Mouse (Mus musculus) naive thymus-derived CD4-positive, alpha-beta T cell, adult 2 months (primary cell): ENCODE data around the gene Rai14.

ENCODE experiments used
- DNase-seq: peaks from one replicate; pipeline ENCODE4 v3.0.0-alpha.2; 2011; ENCODE audit warnings: low read depth

Rai14 gene

DNA sequence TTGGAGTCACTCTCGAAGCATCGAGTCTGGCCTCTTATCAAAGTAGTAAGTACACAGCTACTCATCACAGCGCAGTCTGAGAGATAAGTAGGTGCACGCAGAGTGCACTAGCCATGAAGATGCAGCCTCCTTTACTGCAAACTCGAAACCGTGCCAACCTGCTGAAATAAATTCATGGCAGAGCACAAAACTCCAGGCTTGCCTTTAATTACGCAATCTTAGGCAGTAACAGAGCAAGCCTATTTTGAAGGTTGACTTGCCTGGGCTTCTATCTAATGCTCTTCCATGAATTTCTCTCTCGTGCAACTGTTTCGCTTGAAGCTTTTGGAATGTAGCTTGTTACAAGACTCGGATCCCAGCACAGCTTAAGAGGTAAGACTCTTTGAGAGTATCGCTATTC is 25.1 kb downstream of the Rai14 start:
- no peak for DNase-seq

DNA sequence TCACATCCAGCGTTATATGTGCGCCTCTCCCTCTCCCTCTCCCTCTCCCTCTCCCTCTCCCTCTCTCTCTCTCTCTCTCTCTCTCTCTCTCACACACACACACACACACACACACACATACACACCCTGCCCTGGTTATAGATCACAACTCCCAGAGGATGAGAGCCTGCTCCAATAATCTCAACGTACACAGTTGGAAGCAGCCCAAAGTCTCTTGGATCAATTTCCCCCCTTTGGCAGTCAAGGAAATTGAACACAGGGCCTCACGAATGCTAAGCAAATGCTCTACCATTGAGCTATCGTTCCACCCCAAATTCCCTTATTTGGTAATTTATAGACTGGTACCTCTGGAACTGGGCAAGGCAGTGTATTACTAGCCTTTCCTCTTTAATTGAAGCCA is 25.7 kb downstream of the Rai14 start:
- DNase-seq: no peak

DNA sequence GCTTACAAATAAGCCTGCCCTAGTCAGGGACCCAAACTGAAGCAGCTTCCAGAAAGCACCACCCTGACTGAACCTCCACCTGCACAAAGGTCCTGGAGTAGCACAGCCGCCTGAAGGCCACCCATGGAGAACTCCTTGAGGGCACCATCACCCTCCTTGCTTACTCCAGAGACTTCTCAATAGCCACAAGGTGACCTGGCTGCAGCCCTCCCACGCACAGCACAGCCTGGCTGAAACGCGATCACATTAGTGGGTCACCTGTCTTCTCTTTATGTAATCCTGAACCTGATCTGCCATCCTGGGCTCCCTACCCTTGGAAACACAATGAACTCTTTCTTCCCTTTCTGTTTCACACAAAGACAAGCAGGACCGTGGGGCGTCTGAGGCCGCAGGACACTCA is 27.1 kb downstream of the Rai14 start:
- no peak for DNase-seq

DNA sequence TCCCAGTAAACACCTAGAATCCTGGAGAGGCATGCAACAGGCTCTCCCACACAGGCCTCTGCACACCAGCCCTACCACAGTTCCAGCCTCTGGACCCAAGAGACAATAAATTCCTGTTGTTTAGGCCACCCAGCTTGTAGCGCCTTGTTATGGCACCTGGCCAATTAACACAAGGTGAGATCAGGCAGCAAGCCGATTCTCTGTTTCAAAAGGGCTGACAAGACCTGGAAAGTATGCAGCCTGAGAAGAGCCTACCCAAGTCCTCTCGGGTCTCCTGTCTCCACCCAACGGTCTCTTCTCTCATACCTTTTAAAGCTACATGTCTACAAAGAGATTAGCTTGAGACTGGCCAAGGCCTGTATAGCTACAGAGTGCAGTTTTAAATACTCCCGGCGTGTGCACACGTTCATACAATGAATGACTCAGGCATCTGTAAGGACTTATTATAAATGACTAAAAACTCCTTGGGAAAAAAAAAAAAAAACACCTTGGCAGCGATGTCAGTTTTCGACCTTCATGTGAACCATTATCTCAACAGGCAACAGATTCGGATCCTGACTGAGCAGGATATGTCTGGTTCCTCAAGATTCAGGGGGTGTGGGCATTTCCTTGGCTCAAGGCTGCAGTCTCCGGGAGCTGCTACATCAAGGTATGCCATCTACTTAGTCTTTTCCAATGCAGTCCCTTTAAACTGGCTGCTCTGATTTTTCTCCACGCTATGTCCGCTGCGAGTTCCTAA is 28.6 kb downstream of the Rai14 start:
- no peak for DNase-seq

DNA sequence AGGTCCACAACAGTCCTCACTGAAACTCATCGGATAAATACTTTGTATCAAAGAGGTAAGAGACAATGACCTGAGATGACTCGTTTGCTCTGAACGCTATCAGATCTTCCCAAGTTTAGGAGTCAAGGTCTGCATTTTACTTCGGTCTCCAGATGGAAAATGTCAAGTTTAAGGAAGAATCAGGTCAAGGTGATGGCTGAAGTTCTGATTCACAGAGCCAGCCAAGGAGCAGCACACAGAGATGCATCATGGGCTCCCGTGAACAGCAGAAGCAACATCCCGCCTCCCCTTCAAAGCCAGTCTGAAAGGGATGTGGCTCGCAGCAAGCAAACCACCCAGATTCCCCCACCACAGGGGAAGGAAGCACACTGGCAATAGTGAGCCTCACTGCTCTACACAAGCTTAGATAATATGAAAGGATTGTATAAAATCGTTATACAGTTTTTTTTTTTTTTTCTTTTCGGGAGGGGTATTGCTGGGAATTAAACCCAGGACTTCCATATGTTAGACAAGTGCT is 30.7 kb downstream of the Rai14 start:
- DNase-seq: no peak

DNA sequence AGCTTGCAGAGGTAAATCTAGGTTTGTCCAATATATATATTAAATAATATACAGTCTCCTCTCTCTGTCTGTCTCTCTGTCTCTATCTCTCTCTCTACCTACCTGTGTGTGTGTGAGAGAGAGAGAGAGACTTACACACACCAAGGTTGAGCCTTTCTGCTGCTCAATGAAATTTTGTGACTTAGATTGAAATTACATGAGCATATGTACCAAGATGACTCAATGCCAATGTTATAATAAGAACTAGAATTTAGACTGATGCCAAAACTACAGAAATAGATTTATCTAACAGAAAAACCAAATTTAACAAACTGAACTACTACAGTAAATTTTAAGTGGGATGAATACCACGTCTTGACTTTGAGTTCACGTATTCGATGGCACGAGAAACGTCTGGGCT is 33.9 kb downstream of the Rai14 start:
- DNase-seq: no peak

DNA sequence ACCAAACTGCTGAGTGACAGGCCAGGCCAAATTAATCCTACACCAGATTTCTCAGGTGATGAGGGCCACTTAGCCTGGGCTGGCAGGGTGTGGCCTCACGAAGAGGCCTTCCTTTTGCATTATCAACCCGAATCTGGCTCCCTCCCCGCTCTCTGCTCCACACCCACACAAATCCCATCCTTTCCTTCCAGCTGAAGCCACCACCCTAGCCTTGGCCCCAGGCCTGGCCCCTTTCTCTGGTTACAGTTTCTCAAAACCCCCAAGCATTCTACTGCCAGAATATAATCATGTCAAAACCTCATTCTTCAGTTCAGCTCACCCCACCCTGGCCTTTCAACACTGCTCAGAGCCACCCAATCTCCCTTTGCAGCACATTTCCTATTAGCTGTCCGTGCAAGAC is 34.9 kb downstream of the Rai14 start:
- no peak for DNase-seq

DNA sequence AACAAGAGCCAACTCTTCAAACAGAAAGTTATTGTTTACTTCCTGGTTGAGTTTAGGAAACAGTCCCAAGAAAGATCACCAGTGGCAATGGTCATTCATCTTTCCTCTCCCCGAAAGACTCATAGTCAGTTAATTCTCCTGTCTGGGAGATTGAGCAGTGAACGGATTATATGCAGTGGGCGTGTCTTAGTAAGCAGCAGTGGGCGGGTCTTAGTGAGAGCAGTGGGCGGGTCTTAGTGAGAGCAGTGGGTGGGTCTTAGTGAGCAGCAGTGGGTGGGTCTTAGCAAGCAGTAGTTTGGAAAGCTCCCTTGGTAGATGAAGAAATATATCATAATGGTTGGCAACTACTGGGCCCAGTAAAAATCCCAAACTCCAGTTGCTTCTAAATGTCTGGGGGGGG is 38.6 kb downstream of the Rai14 start:
- DNase-seq: no peak

DNA sequence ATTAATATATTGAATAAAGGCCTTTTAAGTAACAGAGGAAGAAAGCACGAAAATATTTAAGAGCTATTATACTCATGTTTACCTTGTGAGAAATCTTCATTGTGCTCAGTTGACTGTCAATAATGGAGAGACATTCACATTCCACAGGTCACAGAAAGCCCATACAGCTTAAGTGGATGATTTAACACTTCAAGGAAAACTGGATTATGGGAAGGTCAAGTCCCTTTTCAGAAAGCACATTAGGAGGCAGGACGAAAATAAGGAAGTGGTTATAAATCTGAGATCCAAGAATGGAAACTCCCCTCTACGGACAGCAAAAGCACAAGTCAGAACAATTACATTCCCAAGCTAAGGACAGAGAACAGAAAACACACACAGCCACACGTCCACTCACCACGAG is 41.5 kb downstream of the Rai14 start:
- DNase-seq: no peak

DNA sequence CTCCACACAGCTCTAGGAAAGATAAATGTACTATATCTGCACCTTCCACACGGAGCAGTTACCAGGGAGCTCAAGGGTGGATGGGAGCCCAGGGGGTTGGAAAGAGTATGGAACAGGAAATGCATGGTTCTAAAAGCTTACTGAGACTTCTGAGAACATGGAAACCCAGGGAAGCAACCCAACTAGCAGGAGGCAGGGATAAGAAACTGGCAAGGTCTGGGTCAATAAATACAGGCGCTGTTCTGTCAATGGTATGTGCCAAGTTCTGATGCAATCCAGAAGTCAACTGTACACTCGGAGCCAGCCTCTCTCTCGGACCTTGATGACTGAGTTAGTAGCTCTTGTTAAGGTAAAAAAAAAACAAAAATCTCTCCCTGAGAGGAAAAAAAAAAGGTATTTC is 42.6 kb downstream of the Rai14 start:
- no peak for DNase-seq

DNA sequence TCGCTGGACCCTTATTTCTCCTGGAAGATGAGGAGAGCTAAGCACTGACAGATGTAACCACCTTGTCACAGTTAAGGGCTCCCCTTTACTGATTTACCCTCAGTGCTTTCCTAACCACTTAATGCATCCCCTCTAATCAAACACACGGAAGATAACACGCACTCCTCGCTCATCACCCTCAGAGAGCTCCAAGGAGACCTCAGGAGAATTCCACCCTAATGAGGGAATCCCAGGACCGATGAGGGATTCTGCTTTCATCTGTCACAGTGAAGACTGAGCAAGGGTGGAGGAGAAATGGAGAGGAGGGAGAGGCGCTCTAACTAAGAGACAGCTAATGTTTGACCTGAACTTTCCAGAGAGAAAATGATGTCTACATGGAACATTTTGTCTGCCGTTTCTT is 44.3 kb downstream of the Rai14 start:
- no peak for DNase-seq

DNA sequence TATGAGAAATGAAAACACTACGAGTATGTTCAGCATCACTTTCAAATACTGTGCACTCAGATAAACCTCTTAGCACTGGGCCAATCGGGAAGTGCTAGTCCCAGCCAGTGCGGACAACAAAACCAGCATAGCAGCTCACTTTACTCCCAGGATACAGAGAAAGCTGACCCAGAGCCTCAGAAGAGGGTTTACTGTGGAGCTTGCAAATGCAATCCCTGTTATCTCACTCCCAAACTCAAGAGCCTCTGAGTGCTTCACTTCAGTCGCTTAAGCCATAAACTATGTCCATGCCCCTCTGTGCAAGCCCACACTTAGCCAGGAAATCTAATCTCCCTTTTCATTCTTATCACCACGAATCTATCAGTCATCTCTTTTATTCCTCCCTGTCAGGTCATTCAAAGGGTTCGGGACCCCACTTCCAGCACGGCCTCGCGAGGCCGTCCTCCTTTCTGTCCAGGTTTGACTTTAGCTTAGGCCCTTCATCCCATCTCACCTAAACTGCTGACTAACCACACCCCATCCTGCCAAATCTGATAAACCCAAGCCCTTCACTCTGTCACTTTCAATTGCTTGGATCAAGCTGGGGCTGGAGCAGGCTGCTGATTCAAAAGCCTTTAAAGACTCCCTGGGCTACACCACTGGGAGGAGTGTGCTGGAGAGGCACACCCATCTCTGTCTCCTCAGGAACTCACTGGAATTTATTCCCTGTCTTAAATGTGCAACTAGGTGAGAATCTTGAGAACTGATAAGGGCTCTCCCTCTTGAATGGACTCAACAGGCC is 46.1 kb downstream of the Rai14 start:
- no peak for DNase-seq

DNA sequence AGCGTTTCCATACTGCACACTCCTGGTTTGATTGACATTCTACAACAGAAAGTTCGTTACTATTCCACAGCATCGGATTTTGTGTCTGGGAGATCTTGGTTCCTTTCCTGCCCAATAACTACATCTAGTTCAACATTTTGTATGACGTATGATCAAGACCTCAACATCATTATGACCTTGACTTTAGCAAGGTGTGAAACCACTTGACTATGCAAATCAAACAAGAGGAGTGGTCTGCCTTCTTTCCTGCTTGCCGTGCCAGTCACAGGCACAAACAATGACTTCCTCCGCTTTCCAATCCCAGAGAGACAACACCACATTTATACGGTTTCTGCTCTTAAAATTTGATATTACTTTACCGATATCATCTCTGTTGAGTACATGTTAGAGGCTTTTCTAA is 48.6 kb downstream of the Rai14 start:
- DNase-seq: no peak

DNA sequence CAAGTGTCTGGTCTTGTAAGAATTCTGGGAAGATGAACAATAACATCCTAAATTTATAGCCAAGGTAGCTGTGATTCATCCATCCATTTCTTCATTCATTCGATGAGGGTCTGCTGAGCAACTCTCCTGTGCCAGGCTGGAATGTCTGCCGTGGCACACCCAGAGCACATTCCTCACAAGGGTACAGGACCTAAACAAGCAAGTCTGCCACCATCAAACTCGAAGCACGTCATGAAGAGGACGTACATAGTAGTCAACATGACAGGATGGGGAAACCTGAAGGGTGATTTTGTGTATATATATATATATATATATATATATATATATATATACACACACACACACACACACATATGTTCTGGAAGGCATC is 49.9 kb downstream of the Rai14 start:
- DNase-seq: no peak

DNA sequence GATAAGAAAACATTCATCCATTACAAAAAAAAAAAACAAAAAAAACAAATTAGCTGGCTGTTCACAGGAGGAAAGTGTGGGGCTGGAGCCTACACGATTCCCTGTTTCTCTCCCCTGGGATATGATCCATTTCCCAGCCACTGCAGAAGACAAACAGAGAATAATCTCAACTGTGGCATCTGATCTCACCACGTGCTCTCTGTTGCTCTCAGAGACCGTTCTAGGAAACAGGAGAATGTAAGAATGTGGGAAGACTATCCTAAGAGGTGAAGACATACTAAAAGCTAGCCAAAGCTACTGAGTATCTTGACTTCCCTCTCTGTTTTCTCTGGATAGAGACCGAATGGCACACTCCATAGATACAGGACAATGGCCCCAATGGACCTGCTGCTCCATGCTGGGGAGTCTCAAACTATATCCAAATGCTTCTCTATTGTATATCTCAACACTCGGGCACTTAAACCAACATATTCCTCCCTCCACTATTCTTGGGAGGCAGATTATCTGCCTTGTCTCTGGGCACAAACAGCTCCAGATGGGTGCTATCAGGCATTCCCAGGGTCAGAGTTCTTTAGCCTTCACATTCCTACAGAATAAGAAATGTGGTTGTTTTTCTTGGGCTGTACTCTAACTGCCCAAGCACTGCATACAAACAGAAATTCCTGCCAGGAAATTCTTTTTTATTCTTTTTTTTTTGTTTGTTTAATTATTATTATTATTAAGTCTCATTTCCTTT is 50.5 kb downstream of the Rai14 start:
- no peak for DNase-seq

DNA sequence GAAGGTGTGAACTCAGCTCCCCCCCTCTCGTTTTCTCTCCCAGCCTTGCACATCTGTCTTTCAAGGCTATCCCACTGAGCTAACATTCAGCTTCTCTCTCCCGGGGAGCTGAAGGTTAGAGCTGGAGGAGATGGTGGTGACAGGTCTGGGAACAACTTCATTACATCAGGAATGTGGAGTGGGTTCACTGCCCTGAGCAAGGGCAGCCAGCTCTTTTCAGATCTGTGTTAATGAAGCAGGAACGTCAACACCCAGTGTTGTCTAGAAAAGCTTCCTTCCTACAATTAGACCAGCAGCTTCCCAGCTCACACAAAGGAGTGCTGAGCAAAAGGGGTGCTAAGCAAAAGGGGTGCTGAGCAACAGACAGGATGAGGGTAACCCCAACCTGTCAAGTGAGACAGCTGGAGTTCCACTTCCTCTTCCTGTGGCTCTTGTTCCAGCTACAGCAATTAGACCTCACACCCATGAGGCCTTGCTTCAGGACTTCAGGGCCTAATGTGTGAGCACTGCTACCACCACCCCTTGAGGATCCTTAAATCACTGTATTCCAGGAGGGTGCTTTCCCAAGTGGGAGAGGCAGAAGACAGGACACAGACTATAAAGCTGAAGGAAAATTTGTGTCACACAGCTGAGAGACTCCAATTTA is 52.3 kb downstream of the Rai14 start:
- DNase-seq: peak; percentile 5

DNA sequence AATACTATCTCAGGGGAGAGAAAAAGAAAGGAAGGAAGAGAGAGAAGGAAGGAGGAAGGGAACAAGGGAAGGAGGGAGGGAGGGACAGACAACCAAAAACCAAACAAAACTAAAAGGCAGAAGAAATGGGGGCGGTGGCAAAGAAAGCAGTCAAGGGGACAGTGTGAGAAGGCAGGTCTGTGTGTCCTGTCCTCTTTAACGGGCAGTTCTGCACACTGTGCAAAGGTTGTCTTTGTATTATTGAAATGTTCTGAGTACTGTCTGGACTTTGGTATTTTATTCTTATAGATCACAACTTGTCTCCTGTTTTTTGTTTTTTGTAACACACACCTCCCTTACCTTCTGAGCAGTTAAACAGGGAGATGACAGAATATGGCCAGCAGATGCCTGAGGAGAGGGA is 55.6 kb downstream of the Rai14 start:
- DNase-seq: no peak

DNA sequence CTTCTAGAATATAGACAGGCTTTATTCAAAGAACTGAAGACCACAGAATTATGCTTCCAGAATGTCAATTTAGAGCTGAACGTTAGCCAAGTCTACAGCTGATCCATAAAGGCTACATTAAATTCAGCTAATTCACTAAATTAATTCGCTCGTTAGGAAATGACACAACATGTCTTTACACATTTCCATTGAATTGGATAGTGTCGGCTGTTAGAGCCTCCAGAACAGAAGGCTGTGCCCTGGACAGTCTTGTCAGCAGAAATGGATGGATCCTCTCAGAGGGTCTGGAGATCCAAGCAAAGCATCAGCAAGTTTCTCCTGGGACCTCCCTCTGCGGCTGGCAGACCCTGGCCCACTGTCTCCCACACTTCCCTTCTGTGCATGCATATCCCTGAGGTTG is 58.3 kb downstream of the Rai14 start:
- no peak for DNase-seq

DNA sequence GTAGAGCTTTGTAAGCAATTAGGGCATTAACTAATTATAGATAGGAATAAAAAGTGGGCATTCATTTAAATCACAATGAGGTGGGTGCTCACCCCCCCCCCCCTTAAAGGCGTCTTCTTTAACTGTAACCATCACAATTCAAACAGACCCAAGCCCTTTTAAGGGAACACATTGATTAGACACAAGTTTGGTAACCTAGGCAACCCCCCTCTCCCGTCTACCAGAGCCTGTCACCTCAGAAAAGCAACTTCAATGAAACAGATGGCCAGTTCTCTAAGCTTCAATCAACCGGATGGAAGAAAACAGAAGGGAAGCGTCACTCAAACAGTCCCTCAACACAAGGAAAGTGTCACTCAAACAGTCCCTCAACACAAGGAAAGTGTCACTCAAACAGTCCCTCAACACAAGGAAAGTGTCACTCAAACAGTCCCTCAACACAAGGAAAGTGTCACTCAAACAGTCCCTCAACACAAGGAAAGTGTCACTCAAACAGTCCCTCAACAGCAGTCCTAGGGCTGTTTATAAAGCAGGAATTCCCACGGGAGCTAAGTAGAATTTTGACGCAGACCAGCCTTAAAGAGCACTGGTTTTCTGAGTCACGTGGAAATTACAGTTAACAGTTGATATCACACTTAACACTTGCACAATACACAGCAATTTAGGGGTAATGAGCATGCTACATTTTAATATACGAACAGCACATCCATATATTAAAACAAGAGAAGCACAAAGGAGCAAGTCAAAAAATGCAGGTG is 59.1 kb downstream of the Rai14 start:
- DNase-seq: no peak

DNA sequence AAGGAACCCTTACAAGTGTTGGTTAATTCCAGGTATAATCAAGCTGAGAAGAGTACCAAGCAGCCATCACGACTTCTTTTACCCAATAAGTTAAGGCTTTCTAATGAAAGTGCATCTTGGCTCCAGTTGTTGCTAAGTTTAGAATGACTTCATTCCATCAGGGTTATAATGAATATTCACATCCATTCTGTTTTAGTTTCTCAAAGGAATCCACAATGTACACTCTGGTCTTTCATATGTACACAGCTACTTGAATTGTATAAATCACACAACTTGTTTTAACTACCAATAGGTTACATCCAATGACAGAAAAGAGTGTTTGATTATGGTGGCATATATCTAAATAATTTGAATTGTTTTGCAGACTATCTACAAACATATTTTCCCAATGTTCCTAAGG is 59.7 kb downstream of the Rai14 start:
- no peak for DNase-seq

DNA sequence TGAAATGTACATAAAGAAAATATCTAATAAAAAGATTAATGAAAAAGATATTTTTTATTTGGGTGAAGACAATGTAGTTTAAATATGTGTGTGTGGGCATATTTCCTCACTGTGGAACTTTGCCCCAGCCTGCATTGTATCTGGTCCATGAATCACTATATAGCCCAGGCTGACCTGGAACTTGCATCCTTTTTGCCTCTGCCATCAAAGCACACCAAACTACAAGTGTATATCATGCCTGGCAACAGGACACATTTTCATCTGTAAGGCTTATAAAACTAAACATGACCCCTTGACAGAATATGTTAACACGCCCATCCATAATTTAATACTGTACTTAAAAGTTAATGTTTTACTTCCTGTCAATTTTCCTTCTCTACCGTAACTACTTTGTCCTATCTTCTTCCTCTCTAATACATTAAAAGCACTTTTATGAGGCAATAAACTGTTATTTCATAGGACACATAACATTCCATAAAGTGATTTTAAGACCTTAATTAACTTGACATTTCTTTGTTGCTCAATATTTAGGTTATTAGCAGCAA is 61.4 kb downstream of the Rai14 start:
- DNase-seq: no peak
